Mouse (Mus musculus) ES-Bruce4 (cell line): Measurements from ENCODE around the gene Katnal1. TPM values are rescaled to one million over a fixed set of nuclear protein-coding genes. Genes with fewer than 3 reads are reported as not detected.

ENCODE experiments used
- H3K27ac ChIP-seq: 2 replicates; pipeline ENCODE4 v1.5.1; 2012; ENCODE audit warnings: low read length, inconsistent platforms; ENCODE audit not compliant: insufficient read depth
- H3K27me3 ChIP-seq: 2 replicates; pipeline ENCODE4 v1.6.1; 2012; ENCODE audit warnings: mild to moderate bottlenecking, low read length, inconsistent platforms; ENCODE audit not compliant: control insufficient read depth, poor library complexity, insufficient read depth, severe bottlenecking
- H3K36me3 ChIP-seq: 2 replicates; pipeline ENCODE4 v1.6.1; 2012; ENCODE audit warnings: inconsistent platforms, mild to moderate bottlenecking, low read length, moderate library complexity; ENCODE audit not compliant: control insufficient read depth, poor library complexity, insufficient read depth, severe bottlenecking
- H3K4me1 ChIP-seq: one replicate; pipeline ENCODE4 v1.8.1; 2011; ENCODE audit warnings: low read length; ENCODE audit not compliant: control insufficient read depth, insufficient read depth
- H3K4me3 ChIP-seq: 2 replicates; pipeline ENCODE4 v1.5.1; 2011; ENCODE audit warnings: low read depth, mild to moderate bottlenecking, low read length
- H3K9ac ChIP-seq: 2 replicates; pipeline ENCODE4 v1.6.1; 2012; ENCODE audit warnings: low read depth, mild to moderate bottlenecking, inconsistent platforms; ENCODE audit not compliant: poor library complexity, severe bottlenecking
- H3K9me3 ChIP-seq: replicated peaks from 2 replicates; pipeline ENCODE4 v1.6.1; 2012; ENCODE audit warnings: mild to moderate bottlenecking, low read length, inconsistent platforms; ENCODE audit not compliant: control insufficient read depth, poor library complexity, insufficient read depth, severe bottlenecking
- CTCF ChIP-seq: IDR thresholded peaks from one replicate; pipeline ENCODE4 v1.8.1; 2011; ENCODE audit warnings: low read depth, low read length
- EP300 ChIP-seq: IDR thresholded peaks from 2 replicates; pipeline ENCODE4 v1.6.1; 2011; ENCODE audit warnings: low read depth, low read length; ENCODE audit not compliant: insufficient read depth
- POLR2A ChIP-seq: IDR thresholded peaks from one replicate; pipeline ENCODE4 v1.8.1; 2011; ENCODE audit warnings: low read length; ENCODE audit not compliant: insufficient read depth
- polyA plus RNA-seq: library from polyadenylated mRNA; stranded (reverse); fragments of >200 nt; gene quantifications from 2 replicates; pipeline ENCODE4 v1.2.4, GENCODE M21; 2011; ENCODE audit warnings: low read depth; ENCODE audit not compliant: missing spikeins, insufficient read depth, insufficient read length

Gene Katnal1
- polyA plus RNA-seq, 1 experiment = 10.5 TPM

- Histone ChIP-seq H3K4me3 (no peak overlapping the region), H3K27me3 (no peaks in the 10 kb centered on the region), H3K4me1 (peaks cover 3% of the 10 kb centered on the region), H3K36me3 (no peaks in the 10 kb centered on the region), H3K9ac (no peak overlapping the region), H3K9me3 (no peaks in the 10 kb centered on the region), H3K27ac (no peak overlapping the region)
- TF ChIP-seq CTCF = peak; percentile 75
- no peak for TF ChIP-seq POLR2A
Observed at GRCm38 (mm10) chr5:148952419-148952818, 23.3 kb upstream of the Katnal1 start.

DNA sequence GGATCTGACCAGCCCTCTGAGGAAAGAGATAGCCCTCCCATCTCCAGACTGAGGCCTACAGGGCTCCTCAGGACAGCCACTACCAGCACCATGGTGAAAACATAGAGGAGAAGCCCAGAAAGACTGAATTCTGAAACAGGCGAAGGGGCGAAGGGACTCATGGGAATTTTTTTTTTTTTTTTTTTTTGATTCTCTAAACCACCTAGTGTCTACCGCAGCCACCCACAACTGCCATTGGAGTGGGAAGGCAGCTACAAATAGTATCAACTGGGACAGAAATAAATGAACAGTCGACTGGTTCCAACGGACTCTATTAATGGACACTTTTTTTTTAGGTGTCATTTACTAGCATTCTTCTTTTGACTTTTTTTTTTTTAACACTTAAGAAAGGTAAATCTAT is 22.2 kb upstream of the Katnal1 start:
- H3K9me3 ChIP-seq = no peaks in the 10 kb centered on the region
- no peak for TF ChIP-seq EP300
- TF ChIP-seq CTCF = no peak
- no peak for TF ChIP-seq POLR2A
- H3K36me3 ChIP-seq = no peaks in the 10 kb centered on the region
- peaks cover 3% of the 10 kb centered on the region for H3K4me1 ChIP-seq
- no peak overlapping the region for H3K4me3 ChIP-seq
- H3K27me3 ChIP-seq = no peaks in the 10 kb centered on the region
- no peak overlapping the region for H3K27ac ChIP-seq
- no peak overlapping the region for H3K9ac ChIP-seq

GRCm38 (mm10) chr5:148950064-148950463 is 20.9 kb upstream of the Katnal1 start:
- H3K27ac ChIP-seq = no peak overlapping the region

DNA sequence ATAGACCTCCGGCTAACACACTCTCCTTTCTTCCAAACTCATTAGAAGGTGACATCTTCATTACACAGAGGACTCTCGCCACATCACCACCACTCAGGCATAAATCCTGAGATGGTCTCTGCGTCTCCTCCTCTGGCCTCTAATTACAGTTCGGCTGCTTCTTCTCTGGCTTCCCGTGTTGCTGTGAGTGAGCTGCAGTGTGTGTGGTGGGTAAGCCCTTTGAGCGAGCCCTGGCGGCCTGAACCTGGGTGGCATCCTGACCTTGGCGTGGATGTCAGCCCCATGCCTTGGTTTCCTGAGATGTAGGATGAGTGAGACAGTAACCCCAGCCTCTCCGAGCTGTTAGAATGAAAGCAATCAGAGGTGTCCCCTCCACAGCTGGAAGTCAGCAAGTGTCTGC is 19.5 kb upstream of the Katnal1 start:
- H3K36me3 ChIP-seq = no peaks in the 10 kb centered on the region
- no peaks in the 10 kb centered on the region for H3K9me3 ChIP-seq
- no peak overlapping the region for H3K4me3 ChIP-seq
- no peaks in the 10 kb centered on the region for H3K27me3 ChIP-seq
- no peak for TF ChIP-seq EP300
- no peak overlapping the region for H3K9ac ChIP-seq
- no peak overlapping the region for H3K27ac ChIP-seq
- H3K4me1 ChIP-seq = no peaks in the 10 kb centered on the region

More at GRCm38 (mm10) chr5:148950064-148950463, 20.9 kb upstream of the Katnal1 start:
- Histone ChIP-seq H3K27me3 (no peaks in the 10 kb centered on the region), H3K4me1 (peaks cover 3% of the 10 kb centered on the region), H3K9me3 (no peaks in the 10 kb centered on the region), H3K36me3 (no peaks in the 10 kb centered on the region), H3K9ac (no peak overlapping the region), H3K4me3 (no peak overlapping the region)
- TF ChIP-seq EP300 (no peak), CTCF (no peak), POLR2A (no peak)

- Histone ChIP-seq H3K4me1 (no peaks in the 10 kb centered on the region), H3K27me3 (no peaks in the 10 kb centered on the region), H3K27ac (no peak overlapping the region), H3K36me3 (no peaks in the 10 kb centered on the region), H3K9ac (no peak overlapping the region), H3K9me3 (no peaks in the 10 kb centered on the region), H3K4me3 (no peak overlapping the region)
- TF ChIP-seq CTCF (peak; percentile 30), EP300 (no peak)
Observed at GRCm38 (mm10) chr5:148947412-148947811, 18.3 kb upstream of the Katnal1 start.

DNA sequence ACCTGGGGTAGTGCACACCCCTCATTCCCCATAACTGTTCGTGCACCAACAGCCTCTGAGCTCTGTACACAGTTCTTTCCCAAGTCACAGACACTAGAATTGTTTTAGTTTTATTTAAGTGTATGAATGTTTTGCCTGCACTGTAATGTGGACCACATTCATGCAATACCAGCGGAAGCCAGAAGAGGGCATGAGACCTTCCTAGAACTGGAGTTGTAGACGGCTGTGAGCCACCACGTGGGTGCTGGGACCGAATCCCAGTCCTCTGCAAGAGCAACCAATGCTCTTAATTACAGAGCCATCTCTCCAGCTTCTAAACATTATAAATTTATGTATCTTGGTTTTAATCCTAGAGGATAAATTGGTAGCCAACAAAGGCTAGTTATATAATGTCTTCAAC is 17.7 kb upstream of the Katnal1 start:
- Histone ChIP-seq H3K4me1 (no peaks in the 10 kb centered on the region), H3K4me3 (no peak overlapping the region), H3K36me3 (no peaks in the 10 kb centered on the region), H3K27me3 (no peaks in the 10 kb centered on the region), H3K9ac (no peak overlapping the region), H3K27ac (no peak overlapping the region), H3K9me3 (no peaks in the 10 kb centered on the region)
- peak; percentile 50 for TF ChIP-seq CTCF
- TF ChIP-seq POLR2A = no peak

DNA sequence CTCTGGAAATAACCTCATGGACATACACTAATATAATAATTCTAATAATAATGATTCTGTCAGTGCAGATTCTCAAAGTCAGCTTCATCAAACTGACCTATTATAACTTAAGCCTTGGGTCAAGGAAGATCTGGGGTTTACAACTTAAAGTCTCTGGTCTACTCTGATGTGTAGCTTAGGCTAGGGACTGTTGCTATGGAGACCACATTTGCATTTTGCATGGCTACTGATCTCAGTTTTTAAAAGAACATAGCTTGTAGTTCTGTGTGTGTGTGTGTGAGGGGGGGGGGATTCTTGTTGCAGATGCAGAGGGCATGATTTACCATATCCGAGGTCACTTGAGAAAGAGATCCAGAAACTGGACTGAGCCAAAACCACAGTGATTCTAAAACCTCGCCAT is 16.6 kb upstream of the Katnal1 start:
- H3K9ac ChIP-seq = no peak overlapping the region
- H3K4me1 ChIP-seq = no peaks in the 10 kb centered on the region
- H3K27ac ChIP-seq = no peak overlapping the region
- no peaks in the 10 kb centered on the region for H3K9me3 ChIP-seq
- H3K36me3 ChIP-seq = no peaks in the 10 kb centered on the region
- H3K27me3 ChIP-seq = no peaks in the 10 kb centered on the region
- no peak overlapping the region for H3K4me3 ChIP-seq
- TF ChIP-seq EP300 = no peak
- no peak for TF ChIP-seq POLR2A
- TF ChIP-seq CTCF = no peak
